Mouse (Mus musculus) brain, embryonic 18.5 days (tissue): ENCODE data around the gene Phb2.
A peak's percentile ranks its signal among the peaks of the same experiment; 100 is the strongest.

Experiments used
- DNase-seq: peaks from one replicate; pipeline ENCODE4 v3.0.0-alpha.2; 2012; ENCODE audit warnings: low read depth, low spot score

Phb2 gene

GRCm38 (mm10) chr6:124722876-124723473, 10.8 kb downstream of the Phb2 start:
- DNase-seq: no peak

GRCm38 (mm10) chr6:124723541-124723940, 11.4 kb downstream of the Phb2 start:
- no peak for DNase-seq

DNA sequence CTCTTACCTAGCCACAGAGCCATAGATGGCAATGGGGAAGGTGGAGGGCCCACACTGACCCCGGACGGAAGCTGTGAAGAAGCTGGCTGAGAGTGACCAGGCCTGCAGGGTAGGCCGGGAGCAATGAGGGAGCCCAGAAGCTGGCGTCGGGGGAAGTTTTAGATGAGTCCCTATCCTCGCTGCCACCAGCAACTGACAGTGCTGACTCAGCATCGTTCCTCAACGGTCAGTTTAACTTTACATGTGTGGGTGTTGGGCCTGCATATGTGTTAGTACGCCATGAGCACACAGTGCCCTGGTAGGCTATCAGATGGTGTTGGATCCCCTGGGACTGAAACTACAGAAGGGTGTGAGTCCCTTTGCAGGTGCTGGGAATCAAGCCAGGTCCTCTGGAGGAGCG, 12.3 kb downstream of the Phb2 start:
- no peak for DNase-seq

DNA sequence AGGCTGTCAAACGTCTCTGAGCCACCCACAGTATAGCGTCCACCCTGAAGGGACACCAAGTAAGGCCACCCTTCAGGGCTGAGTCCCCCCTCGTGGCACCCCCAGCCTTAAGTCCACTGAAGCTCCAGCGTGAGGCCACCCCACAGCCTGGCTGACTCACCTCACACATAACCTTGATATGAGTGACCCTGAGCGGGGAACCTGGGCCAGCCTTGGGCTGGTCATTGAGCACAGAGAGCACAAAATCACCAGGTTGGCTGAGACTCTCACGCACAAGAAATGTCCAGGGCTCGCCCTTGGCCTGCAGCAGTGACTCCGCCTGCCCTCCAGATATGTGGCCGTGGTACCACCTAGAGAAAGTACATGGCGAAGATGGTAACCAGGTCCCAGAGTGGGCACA, 16.5 kb downstream of the Phb2 start:
- DNase-seq: no peak

DNA sequence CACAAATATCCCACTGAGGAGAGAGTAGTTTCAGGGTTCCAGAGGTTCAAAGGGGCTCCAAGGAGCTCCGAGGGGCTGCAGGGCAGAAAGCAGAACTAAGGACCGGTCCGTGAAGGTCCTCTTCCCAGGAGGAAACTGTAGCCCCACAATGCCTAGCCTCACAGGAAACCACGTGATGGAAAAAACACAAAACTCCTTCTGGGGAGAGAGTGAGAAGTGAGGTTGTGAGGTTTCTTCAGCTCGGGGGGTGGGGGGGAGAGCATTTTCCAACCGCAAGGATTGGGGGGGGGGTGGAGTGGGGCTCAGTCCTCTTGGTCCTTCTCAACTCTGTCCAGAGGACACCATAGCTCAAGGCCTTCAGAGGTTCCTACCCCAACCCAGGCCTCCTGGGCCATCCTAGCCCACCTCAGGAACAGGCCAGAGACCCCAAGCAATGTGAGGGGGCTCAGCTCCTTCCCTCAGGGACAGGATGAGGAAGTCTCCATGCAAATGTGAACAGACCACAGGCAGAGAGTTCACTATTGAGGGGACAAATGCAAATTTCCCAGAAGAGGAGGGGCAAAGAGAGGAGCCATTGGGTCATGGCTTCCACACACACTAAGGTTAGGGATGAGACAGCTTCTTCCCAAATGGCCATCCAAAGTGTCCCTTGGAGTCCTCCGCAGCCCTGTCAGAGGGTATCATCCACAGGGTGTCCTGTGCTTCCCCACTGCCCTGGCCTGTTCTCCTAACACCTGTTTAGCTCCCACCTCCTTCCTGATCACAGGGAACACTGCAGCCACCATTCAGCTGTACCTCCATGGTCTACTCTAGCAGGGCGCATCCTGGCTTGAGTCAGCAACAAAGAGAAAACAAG, 17.9 kb downstream of the Phb2 start:
- no peak for DNase-seq

DNA sequence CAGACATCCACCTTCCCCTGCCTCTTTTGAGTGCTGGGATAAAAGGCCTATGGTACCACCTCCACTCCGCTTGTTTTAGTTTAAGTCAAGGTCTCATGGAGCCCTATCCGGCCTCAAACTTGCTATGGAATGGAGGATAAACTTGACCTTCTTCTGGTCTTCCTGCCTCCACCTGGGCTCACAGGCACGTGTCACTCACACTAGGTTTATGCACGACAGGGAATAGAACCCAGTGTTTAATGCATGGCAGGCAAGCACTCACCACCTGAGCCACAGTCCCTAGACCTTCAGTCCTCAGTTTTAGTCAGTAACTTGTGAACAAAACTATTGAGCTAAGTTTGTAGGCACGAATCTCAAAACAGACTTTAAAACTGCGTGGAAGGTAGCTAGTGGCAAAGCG, 18.9 kb downstream of the Phb2 start:
- no peak for DNase-seq

- DNase-seq: no peak
These were observed 20.6 kb downstream of the Phb2 start for GRCm38 (mm10) chr6:124732476-124733370.

- no peak for DNase-seq
These were observed 22.3 kb downstream of the Phb2 start for GRCm38 (mm10) chr6:124734417-124734816.

DNA sequence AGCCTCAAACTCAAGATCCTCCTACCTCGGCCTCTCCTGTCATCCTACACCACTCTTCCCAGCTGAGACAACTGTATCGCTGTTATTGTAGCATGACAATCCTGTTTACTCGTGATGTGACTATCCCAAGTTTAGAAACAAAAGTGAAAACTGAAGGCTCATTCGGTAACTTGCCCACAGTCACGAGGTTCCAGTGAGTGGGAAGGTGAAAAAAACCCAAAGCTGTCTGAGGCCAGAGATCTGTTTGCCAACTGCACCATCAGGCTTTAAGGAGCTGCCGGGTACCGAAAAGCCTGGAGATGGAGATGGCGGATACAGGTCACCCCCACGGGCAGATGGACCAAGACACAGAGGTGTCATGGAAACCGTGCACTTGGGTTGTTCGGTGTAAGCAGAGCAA, 24.9 kb downstream of the Phb2 start:
- DNase-seq: no peak

DNA sequence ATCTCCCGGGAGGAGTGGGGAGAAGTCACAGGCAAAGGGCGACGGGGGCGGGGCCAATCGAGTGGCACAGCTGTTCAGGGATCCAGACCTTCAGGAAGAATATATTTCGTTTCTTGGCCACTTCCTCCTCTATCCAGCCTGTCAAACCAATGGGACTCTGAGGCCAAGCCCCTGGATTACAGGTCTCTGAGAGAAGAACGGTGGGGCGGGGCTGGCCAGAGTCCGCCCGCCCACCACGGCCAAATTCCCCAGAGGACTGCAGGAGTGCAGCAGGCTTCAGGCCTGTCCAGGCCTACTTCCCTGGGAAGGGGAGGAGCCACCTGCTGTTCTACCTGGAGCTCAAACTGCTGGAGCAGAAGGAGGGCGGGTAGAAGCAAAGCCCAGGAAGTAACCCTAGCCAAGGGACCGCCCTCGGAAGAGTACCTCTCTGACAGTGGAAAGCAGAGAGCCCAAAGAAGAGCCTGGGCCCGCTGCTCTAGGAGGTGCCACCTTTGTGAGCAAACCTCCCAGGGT, 26.4 kb downstream of the Phb2 start, which contains the start of gene Ptpn6:
TSS of gene Ptpn6 (minus strand) at position 204 of the 513 bp plus-strand sequence.
- no peak for DNase-seq

GRCm38 (mm10) chr6:124739231-124739796, 27.2 kb downstream of the Phb2 start:
- DNase-seq: no peak

DNA sequence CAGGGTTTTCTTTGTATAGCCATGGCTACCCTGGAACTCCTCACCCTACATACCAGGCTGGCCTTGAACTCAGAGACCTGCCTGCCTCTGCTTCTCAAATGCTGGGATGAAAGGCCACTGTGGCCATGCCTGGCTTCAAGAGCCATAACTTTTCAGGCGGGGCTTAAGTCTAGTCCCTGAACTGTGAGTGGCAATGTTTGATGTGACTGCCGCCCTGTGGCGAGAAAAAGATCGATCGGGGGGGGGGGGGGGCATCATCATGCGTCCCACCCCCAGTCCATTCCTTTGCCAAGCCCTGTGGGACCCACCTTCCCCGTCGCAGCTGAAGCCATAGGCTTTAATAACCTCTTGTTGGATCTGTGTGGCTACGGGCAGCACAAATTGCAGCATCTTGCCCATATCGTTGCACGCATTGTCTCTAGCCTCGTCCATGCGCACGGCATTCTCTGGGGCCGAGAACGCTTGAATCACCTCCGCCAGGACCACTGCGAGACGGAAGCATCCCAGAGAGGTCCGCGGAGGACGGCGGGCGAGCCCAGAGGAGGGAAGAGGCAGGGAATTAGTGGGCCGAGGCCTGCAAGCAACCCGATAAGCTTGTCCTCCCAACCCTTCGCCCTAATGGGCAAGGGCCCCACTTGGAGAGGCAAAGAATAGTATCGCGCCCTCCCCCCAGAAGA, 28.2 kb downstream of the Phb2 start:
- no peak for DNase-seq

GRCm38 (mm10) chr6:124740888-124741761, 29.0 kb downstream of the Phb2 start, which contains the start of gene Grcc10:
TSS of gene Grcc10 (minus strand) at chr6:124741374.
- peak; percentile 91 for DNase-seq

DNA sequence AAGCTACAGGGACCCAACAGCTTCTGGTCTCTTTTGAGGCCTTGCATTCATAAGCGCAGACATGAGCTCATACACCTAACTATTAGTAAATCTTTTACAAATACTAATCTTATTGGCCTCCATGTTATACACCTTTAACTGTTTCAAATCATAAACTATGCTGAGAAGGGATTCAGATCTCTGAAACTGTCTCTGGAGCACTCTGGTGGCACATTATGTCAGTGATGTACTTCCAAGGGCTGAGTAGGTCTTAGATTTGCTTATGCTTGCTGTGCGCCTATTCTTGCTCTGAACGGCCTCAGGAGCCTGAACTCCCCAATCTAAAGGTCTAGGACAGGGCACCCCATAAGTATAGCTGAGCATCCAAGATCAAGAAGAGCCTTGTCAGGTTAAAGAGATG, 29.7 kb downstream of the Phb2 start:
- no peak for DNase-seq

DNA sequence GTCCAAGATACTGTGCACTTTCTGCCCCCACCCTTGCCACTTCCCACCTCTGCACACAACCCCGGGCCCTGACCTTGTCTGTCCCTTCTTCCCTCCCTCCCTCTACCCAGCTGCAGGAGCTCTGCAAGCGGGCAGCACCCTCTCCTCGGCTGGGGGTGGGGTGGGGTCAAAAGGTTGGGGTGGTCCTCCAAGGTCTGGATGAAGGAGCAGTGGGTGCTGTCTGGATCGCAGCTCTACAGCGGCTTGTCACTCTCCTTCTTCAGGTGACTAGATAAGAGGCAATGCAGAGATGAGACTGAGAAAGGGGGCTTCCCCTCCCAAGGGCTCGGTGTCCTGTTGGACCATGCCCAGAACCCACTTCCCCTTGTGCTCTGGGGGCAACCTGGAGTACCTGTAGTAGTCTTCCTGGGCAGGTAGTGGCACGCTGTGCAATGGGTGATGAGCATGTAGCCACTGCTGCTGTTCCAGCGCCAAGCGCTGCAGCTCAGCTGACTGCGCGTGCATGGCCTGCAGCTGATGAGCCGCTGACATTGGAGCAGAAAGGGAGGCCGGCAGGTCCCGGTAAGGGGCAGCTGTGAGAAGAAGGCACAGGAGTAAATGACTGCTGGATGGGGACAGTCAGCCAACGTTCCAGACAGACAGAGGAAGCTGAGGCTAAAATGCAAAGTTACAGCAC, 30.8 kb downstream of the Phb2 start:
- DNase-seq: no peak

DNA sequence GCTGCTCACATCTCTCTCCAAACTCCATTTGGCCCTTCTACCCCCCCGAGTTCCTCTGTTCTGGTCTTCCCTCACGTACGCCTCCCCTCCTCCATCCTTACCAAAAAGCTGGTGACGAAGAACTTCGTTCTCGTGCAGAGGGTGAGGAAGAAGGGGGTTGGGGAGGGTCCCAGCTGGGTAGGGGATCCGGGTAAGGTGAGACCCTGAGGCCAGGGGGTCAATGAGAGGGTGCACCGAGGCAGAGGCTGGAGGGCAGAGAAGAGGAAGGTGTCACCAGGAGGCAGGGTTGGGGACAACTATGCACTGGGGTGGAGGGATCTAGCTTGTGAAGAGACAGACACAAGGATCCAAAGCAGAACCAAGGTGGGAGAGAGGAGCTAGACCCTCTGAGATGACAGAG, 31.5 kb downstream of the Phb2 start:
- no peak for DNase-seq

GRCm38 (mm10) chr6:124744755-124745321, 32.7 kb downstream of the Phb2 start:
- no peak for DNase-seq

DNA sequence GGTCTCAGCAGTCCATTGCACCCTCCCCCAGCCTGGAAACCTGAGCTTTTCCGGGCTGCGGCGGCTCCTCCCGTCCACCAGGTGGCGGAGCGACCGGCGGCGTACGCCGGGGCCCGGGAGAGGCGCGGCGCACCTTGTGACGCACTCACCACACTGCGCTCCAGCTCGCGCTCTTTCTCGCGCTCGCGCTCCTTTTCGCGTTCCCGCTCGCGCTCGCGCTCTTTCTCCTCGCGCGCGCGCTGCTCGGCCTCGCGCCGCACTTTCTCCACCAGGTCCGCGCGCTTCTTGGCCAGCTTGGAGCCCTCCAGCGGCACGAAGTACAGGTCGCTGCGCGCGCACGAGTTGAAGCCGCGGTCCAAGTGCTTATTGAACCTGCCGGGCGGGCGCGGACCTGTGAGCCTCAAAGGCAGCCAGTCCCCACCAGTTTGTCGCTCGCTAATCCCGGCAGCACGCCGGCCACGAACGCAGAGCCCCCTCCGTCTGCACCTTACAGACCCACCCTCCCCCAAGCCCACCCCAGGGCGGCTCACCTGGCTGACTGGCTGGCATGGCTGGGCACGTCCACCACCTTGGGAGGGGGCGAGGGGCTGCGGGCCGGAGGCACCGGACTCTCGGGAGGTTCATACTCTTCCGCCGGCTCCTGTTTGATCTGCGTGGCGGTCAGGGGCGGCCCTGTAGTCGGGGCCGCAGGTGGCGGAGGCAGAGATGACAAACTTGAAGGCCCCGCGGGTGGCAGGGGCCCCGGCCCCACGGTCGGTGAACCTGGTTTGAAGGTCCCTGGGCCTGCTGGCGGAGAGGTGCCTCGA, 33.6 kb downstream of the Phb2 start:
- DNase-seq: peak; percentile 89
